In genomic region chr7:118039862-118040261, GRCm38 (mm10) we compare ENCODE assay signal across 19 mouse cellular contexts.
A peak's percentile ranks its signal among the peaks of the same experiment; 100 is the strongest.
DNase-seq lines count a peak whose midpoint lies in the region; ATAC-seq and TF ChIP-seq lines count a peak whose summit lies in the region.
"Had no signal": no experiment of that assay in that cellular context is flagged by ENCODE, and none has a peak within 500 bp of the region (broad histone marks: within the 10 kb centered on the region; RNA-seq: fewer than 3 reads in every experiment).

No protein-coding gene starts in this region.

- peak; percentile 53 for ATAC-seq in CD4-positive, CD25-positive, alpha-beta regulatory T cell, adult 4 months
- peak; percentile 70 for ATAC-seq in inflammation-experienced regulatory T-cells, adult 6 months
- no peak for ATAC-seq in hindbrain, embryonic 13.5 days (ENCODE audit: low FRiP score)
- ATAC-seq: activated CD4-positive, CD25-positive, alpha-beta regulatory T cell, adult 4 months; forebrain, embryonic 13.5 days; forebrain, postnatal 0 days; hindbrain, embryonic 16.5 days; Patski had no signal

- no peak overlapping the region for H3K9ac ChIP-seq in hindbrain, embryonic 13.5 days
- H3K9ac ChIP-seq: forebrain, embryonic 13.5 days; forebrain, postnatal 0 days; heart, embryonic 13.5 days had no signal

- no peak overlapping the region for H3K27ac ChIP-seq in thymus, adult 2 months (ENCODE audit: control insufficient read depth, insufficient read depth, low read length)
- no peak overlapping the region for H3K27ac ChIP-seq in hindbrain, embryonic 13.5 days
- H3K27ac ChIP-seq: embryonic facial prominence, embryonic 10.5 days; forebrain, embryonic 13.5 days; heart, embryonic 13.5 days had no signal

- peak; percentile 4 for DNase-seq in thymus, adult 2 months
- no peak for DNase-seq in thymus, adult 18-20 months
- DNase-seq in urinary bladder, postnatal 10 days (ENCODE audit: low spot score): no peak
- DNase-seq in ovary, adult 18-20 months (ENCODE audit: low spot score): no peak
- DNase-seq: adrenal gland, postnatal 14 days; cerebellum, adult 2 months; cerebellum, postnatal 10 days; forebrain, postnatal 0 days; gastrocnemius, postnatal 14 days; heart, postnatal 36 days had no signal

- H3K4me1 ChIP-seq in thymus, adult 2 months (replicated peaks; ENCODE audit: control insufficient read depth, insufficient read depth, low read length): peaks cover 7% of the 10 kb centered on the region
- H3K4me1 ChIP-seq in hindbrain, embryonic 13.5 days (replicated peaks): no peaks in the 10 kb centered on the region
- H3K4me1 ChIP-seq: forebrain, embryonic 13.5 days; heart, embryonic 13.5 days had no signal

- TF ChIP-seq CTCF in thymus, adult 2 months (IDR thresholded peaks at IDR 0.05; ENCODE audit: borderline replicate concordance, control insufficient read depth, extremely low read depth, insufficient read depth, low read length, poor library complexity): no peak

- no peaks in the 10 kb centered on the region for H3K9me3 ChIP-seq in hindbrain, embryonic 13.5 days
- H3K9me3 ChIP-seq: embryonic facial prominence, embryonic 10.5 days; forebrain, embryonic 13.5 days; heart, embryonic 13.5 days had no signal

- H3K4me3 ChIP-seq in thymus, adult 2 months (ENCODE audit: control insufficient read depth, insufficient read depth, low read length): no peak overlapping the region
- no peak overlapping the region for H3K4me3 ChIP-seq in hindbrain, embryonic 13.5 days
- H3K4me3 ChIP-seq: embryonic facial prominence, embryonic 10.5 days; forebrain, embryonic 13.5 days; heart, embryonic 13.5 days had no signal

- 24% methylated on average over 4 of the region's 4 CpGs for WGBS in thymus, adult 2 months
- WGBS in hindbrain, embryonic 13.5 days: 73% methylated on average over 4 of the region's 4 CpGs

- H3K27me3 ChIP-seq in thymus, adult 2 months (ENCODE audit: control insufficient read depth, insufficient read depth, low read length): no peaks in the 10 kb centered on the region
- no peaks in the 10 kb centered on the region for H3K27me3 ChIP-seq in hindbrain, embryonic 13.5 days
- H3K27me3 ChIP-seq: forebrain, embryonic 13.5 days; heart, embryonic 13.5 days had no signal

- no peak overlapping the region for H3K4me2 ChIP-seq in hindbrain, embryonic 13.5 days
- H3K4me2 ChIP-seq: forebrain, embryonic 13.5 days; heart, embryonic 13.5 days had no signal

- no peaks in the 10 kb centered on the region for H3K36me3 ChIP-seq in thymus, adult 2 months (ENCODE audit: control insufficient read depth, insufficient read depth, low read length)
- H3K36me3 ChIP-seq in hindbrain, embryonic 13.5 days: no peaks in the 10 kb centered on the region
- H3K36me3 ChIP-seq: embryonic facial prominence, embryonic 10.5 days; heart, embryonic 13.5 days had no signal

- no peak for TF ChIP-seq POLR2A in thymus, adult 2 months (IDR thresholded peaks at IDR 0.05; ENCODE audit: control insufficient read depth, extremely low read depth, insufficient read depth, low read length, poor library complexity)
